6 mouse cellular contexts compared by ENCODE assay signal in genomic region chrX:135085770-135086553, GRCm38 (mm10).
DNase-seq lines count a peak whose midpoint lies in the region; ATAC-seq and TF ChIP-seq lines count a peak whose summit lies in the region.
"Not testable (repeated sequence)": the region's sequence is repeated elsewhere in the genome, so short reads cannot be mapped to it uniquely, and the experiment has no call there.

No protein-coding gene starts in this region.

- not testable (repeated sequence) for H3K9ac ChIP-seq in heart, embryonic 14.5 days (ENCODE audit: low read length); intestine, embryonic 15.5 days; kidney, embryonic 16.5 days (replicated peaks; ENCODE audit: low read length); lung, embryonic 14.5 days

- H3K27me3 ChIP-seq in heart, embryonic 14.5 days (ENCODE audit: control insufficient read depth, insufficient read depth, low read length); intestine, embryonic 15.5 days (replicated peaks); kidney, embryonic 16.5 days (ENCODE audit: insufficient read depth, low read length); lung, embryonic 14.5 days (ENCODE audit: insufficient read depth, low read length): not testable (repeated sequence)

- H3K9me3 ChIP-seq in heart, embryonic 14.5 days (ENCODE audit: control insufficient read depth, low read length); intestine, embryonic 15.5 days; kidney, embryonic 16.5 days (ENCODE audit: low read length); lung, embryonic 14.5 days (ENCODE audit: low read depth, low read length): not testable (repeated sequence)

- not testable (repeated sequence) for H3K4me1 ChIP-seq in brown adipose tissue, adult 24 weeks (ENCODE audit: control insufficient read depth, insufficient read depth, insufficient read length, low read length); heart, embryonic 14.5 days (ENCODE audit: control insufficient read depth in 2 of 2, insufficient read depth in 2 of 2, low read length in 2 of 2); intestine, embryonic 15.5 days (replicated peaks); kidney, embryonic 16.5 days (ENCODE audit: insufficient read depth, low read length); lung, embryonic 14.5 days (ENCODE audit: insufficient read depth)

- 48% methylated on average over 14 of the region's 14 CpGs for WGBS in heart, embryonic 14.5 days
- WGBS in intestine, embryonic 15.5 days: 68% methylated on average over 14 of the region's 14 CpGs
- WGBS in kidney, embryonic 16.5 days: 74% methylated on average over 14 of the region's 14 CpGs
- 70% methylated on average over 13 of the region's 14 CpGs for WGBS in lung, embryonic 14.5 days

- DNase-seq in heart, adult 11 months: peak; percentile 87
- DNase-seq in lung, embryonic 14.5 days: not testable (repeated sequence)

- not testable (repeated sequence) for TF ChIP-seq CTCF in lung, embryonic 14.5 days (IDR thresholded peaks at IDR 0.05; ENCODE audit: low read depth)

- H3K4me2 ChIP-seq in heart, embryonic 14.5 days (ENCODE audit: low read length): peak overlapping the region; percentile 18
- H3K4me2 ChIP-seq in intestine, embryonic 15.5 days (replicated peaks); kidney, embryonic 16.5 days (replicated peaks; ENCODE audit: low read depth, low read length); lung, embryonic 14.5 days: not testable (repeated sequence)

- H3K4me3 ChIP-seq in brown adipose tissue, adult 24 weeks (ENCODE audit: insufficient read depth, low read depth, low read length): peak overlapping the region; percentile 20; the same call in 1 of the 2 replicates
- not testable (repeated sequence) for H3K4me3 ChIP-seq in heart, embryonic 14.5 days (ENCODE audit: control insufficient read depth in 1 of 2, insufficient read depth in 1 of 2, low read depth in 1 of 2, low read length in 2 of 2); intestine, embryonic 15.5 days (replicated peaks); kidney, embryonic 16.5 days (ENCODE audit: low read length); lung, embryonic 14.5 days (ENCODE audit: low read depth, low read length)

- not testable (repeated sequence) for H3K27ac ChIP-seq in brown adipose tissue, adult 24 weeks (replicated peaks; ENCODE audit: low read depth, low read length); intestine, embryonic 15.5 days; kidney, embryonic 16.5 days (ENCODE audit: low read length); lung, embryonic 14.5 days (ENCODE audit: low read depth)
- peak overlapping the region; percentile 41 to 66; a peak in 3 of 4 replicates for H3K27ac ChIP-seq in heart, embryonic 14.5 days (replicated peaks in 1 of 2; ENCODE audit: control insufficient read depth in 1 of 2, insufficient read depth in 1 of 2, low read depth in 2 of 2, low read length in 2 of 2)

- not testable (repeated sequence) for H3K36me3 ChIP-seq in heart, embryonic 14.5 days (ENCODE audit: control insufficient read depth, insufficient read depth, low read length); intestine, embryonic 15.5 days; kidney, embryonic 16.5 days (ENCODE audit: insufficient read depth, low read length); lung, embryonic 14.5 days (ENCODE audit: insufficient read depth)

- peak; percentile 59; the same call in 1 of the 2 replicates for ATAC-seq in heart, embryonic 14.5 days (ENCODE audit: insufficient number of reproducible peaks, insufficient read depth, low FRiP score, low read depth)
- ATAC-seq in intestine, embryonic 15.5 days: peak; percentile 41; the same call in 1 of the 2 replicates
- peak; percentile 39; the same call in 1 of the 2 replicates for ATAC-seq in kidney, embryonic 16.5 days (ENCODE audit: low FRiP score, low TSS enrichment)
- ATAC-seq in lung, embryonic 14.5 days (ENCODE audit: insufficient read depth): peak; percentile 48; the same call in 1 of the 2 replicates
